Mouse (Mus musculus) stomach, embryonic 14.5 days (tissue): ENCODE measurements around the gene B4galt4. TPM values are rescaled to one million over a fixed set of nuclear protein-coding genes. Genes with fewer than 3 reads are reported as not detected.
"Not testable (repeated sequence)": the region's sequence is repeated elsewhere in the genome, so short reads cannot be mapped to it uniquely, and the experiment has no call there.

Experiments used
- ATAC-seq: fragments of 200-750 bp; cut with Nextera tagmentation; 2 replicates; pipeline ENCODE4 v1.8.0; 2017; ENCODE audit warnings: low read depth, moderate TSS enrichment; ENCODE audit not compliant: insufficient number of reproducible peaks, insufficient read depth, low FRiP score
- H3K27ac ChIP-seq: fragments of 300-500 bp; sonication (generic); 2 replicates; pipeline ENCODE4 v1.5.1; 2014; ENCODE audit warnings: mild to moderate bottlenecking, low read length, moderate library complexity, mixed read lengths
- H3K27me3 ChIP-seq: fragments of 300-500 bp; sonication (generic); 2 replicates; pipeline ENCODE4 v1.6.1; 2014; ENCODE audit warnings: low read length, control low read depth, mixed read lengths; ENCODE audit not compliant: control insufficient read depth, insufficient read depth
- H3K36me3 ChIP-seq: fragments of 300-500 bp; sonication (generic); 2 replicates; pipeline ENCODE4 v1.6.1; 2014; ENCODE audit warnings: mild to moderate bottlenecking, control low read depth, low read length, moderate library complexity, mixed read lengths; ENCODE audit not compliant: control insufficient read depth, insufficient read depth
- H3K4me1 ChIP-seq: fragments of 300-500 bp; sonication (generic); 2 replicates; pipeline ENCODE4 v1.6.1; 2014; ENCODE audit warnings: low read length, control low read depth, mixed read lengths; ENCODE audit not compliant: control insufficient read depth, insufficient read depth
- H3K4me2 ChIP-seq: fragments of 300-500 bp; sonication (generic); replicated peaks from 2 replicates; pipeline ENCODE4 v1.6.1; 2014; ENCODE audit warnings: low read depth, low read length, control low read depth
- H3K4me3 ChIP-seq: fragments of 300-500 bp; sonication (generic); 2 replicates; pipeline ENCODE4 v1.5.1; 2014; ENCODE audit warnings: low read depth, low read length, control low read depth
- H3K9ac ChIP-seq: fragments of 300-500 bp; sonication (generic); replicated peaks from 2 replicates; pipeline ENCODE4 v1.6.1; 2014; ENCODE audit warnings: low read depth, mild to moderate bottlenecking, control low read depth, low read length, moderate library complexity, mixed read lengths
- H3K9me3 ChIP-seq: fragments of 300-500 bp; sonication (generic); 2 replicates; pipeline ENCODE4 v1.6.1; 2016; ENCODE audit warnings: low read depth, low read length, control low read depth; ENCODE audit not compliant: control insufficient read depth
- WGBS: fragments of 180-500 bp; shearing (Covaris S2); extraction: QIAGEN DNeasy Blood & Tissue Kit; methylation state at CpG from one replicate; pipeline ENCODE4 v1.1.7; 2014; 5-methylcytosine and 5-hydroxymethylcytosine counted together
- polyA plus RNA-seq: library from polyadenylated mRNA; unstranded; fragments of >200 nt; fragmentation: Nextera tagmentation; extraction: Ambion mirVana; gene quantifications from 2 replicates; pipeline ENCODE4 v1.2.1, GENCODE M21; 2014

B4galt4 gene
- polyA plus RNA-seq, 1 experiment from 2014 or later = 25.1 TPM

- Histone ChIP-seq H3K4me1 (0 out of 2 replicates have a peak, but pooled peaks cover 1% of the 10 kb centered on the region), H3K9ac (no peak overlapping the region)
- WGBS = 64% methylated on average over 9 of the region's 9 CpGs
These were observed 36.4 kb upstream of the B4galt4 start for GRCm38 (mm10) chr16:38705531-38706281.

GRCm38 (mm10) chr16:38706782-38707181, 35.3 kb upstream of the B4galt4 start:
- no peak for ATAC-seq
- H3K27ac ChIP-seq = no peak overlapping the region
- no peak overlapping the region for H3K9ac ChIP-seq

More at GRCm38 (mm10) chr16:38705531-38706281, 36.4 kb upstream of the B4galt4 start:
- Histone ChIP-seq H3K36me3 (no peaks in the 10 kb centered on the region), H3K27me3 (no peaks in the 10 kb centered on the region), H3K9me3 (no peaks in the 10 kb centered on the region), H3K27ac (no peak overlapping the region), H3K4me3 (no peak overlapping the region), H3K4me2 (no peak overlapping the region)
- no peak for ATAC-seq

GRCm38 (mm10) chr16:38708962-38709520, 33.0 kb upstream of the B4galt4 start:
- Histone ChIP-seq H3K4me1 (no peaks in the 10 kb centered on the region), H3K4me2 (no peak overlapping the region), H3K27me3 (no peaks in the 10 kb centered on the region), H3K4me3 (no peak overlapping the region), H3K9me3 (no peaks in the 10 kb centered on the region), H3K9ac (no peak overlapping the region), H3K36me3 (no peaks in the 10 kb centered on the region), H3K27ac (no peak overlapping the region)
- ATAC-seq = no peak
- 62% methylated on average over 7 of the region's 7 CpGs for WGBS

More at GRCm38 (mm10) chr16:38706782-38707181, 35.3 kb upstream of the B4galt4 start:
- Histone ChIP-seq H3K27me3 (no peaks in the 10 kb centered on the region), H3K9me3 (no peaks in the 10 kb centered on the region), H3K36me3 (no peaks in the 10 kb centered on the region), H3K4me3 (no peak overlapping the region), H3K4me1 (no peaks in the 10 kb centered on the region), H3K4me2 (no peak overlapping the region)
- WGBS = 69% methylated on average over 7 of the region's 7 CpGs

- Histone ChIP-seq H3K27me3 (no peaks in the 10 kb centered on the region), H3K4me2 (peak overlapping the region; percentile 71), H3K27ac (no peak overlapping the region), H3K36me3 (no peaks in the 10 kb centered on the region), H3K9me3 (no peaks in the 10 kb centered on the region), H3K4me1 (no peaks in the 10 kb centered on the region), H3K4me3 (peak overlapping the region; percentile 61; the same call in 1 of the 2 replicates), H3K9ac (no peak overlapping the region)
- ATAC-seq = no peak
- 42% methylated on average over 4 of the region's 4 CpGs for WGBS
These were observed 30.8 kb upstream of the B4galt4 start for GRCm38 (mm10) chr16:38711245-38711644.

- Histone ChIP-seq H3K4me1 (no peaks in the 10 kb centered on the region), H3K27ac (peak overlapping the region; percentile 94; the same call in 1 of the 2 replicates), H3K36me3 (no peaks in the 10 kb centered on the region), H3K4me3 (peak overlapping the region; percentile 61), H3K9ac (peak overlapping the region; percentile 52), H3K27me3 (no peaks in the 10 kb centered on the region), H3K9me3 (no peaks in the 10 kb centered on the region), H3K4me2 (peak overlapping the region; percentile 71)
- ATAC-seq = no peak
- WGBS = 2% methylated on average over 12 of the region's 12 CpGs
These were observed 30.0 kb upstream of the B4galt4 start for GRCm38 (mm10) chr16:38712105-38712504.

GRCm38 (mm10) chr16:38712581-38713403, 29.3 kb upstream of the B4galt4 start, which contains the start of gene Arhgap31:
Arhgap31 (minus strand) TSS chr16:38713274.
- H3K4me1 ChIP-seq = no peaks in the 10 kb centered on the region
- H3K4me3 ChIP-seq = peak within 1 kb of the TSS; percentile 61
- H3K36me3 ChIP-seq = no peaks in the 10 kb centered on the region
- no peaks in the 10 kb centered on the region for H3K27me3 ChIP-seq
- H3K9me3 ChIP-seq = no peaks in the 10 kb centered on the region
- ATAC-seq = peak; percentile 90
- peak within 1 kb of the TSS; percentile 52 for H3K9ac ChIP-seq
- peak within 1 kb of the TSS; percentile 94 for H3K27ac ChIP-seq
- peak within 1 kb of the TSS; percentile 71 for H3K4me2 ChIP-seq
- WGBS = under 1% methylated on average over 74 of the region's 74 CpGs

- 13% methylated on average over 17 of the region's 17 CpGs for WGBS
- Histone ChIP-seq H3K4me2 (peak overlapping the region; percentile 71), H3K27ac (peak overlapping the region; percentile 94), H3K36me3 (no peaks in the 10 kb centered on the region), H3K27me3 (no peaks in the 10 kb centered on the region), H3K9ac (peak overlapping the region; percentile 52; the same call in 1 of the 2 replicates), H3K4me3 (peak overlapping the region; percentile 61), H3K9me3 (no peaks in the 10 kb centered on the region), H3K4me1 (no peaks in the 10 kb centered on the region)
- peak; percentile 60 for ATAC-seq
These were observed 28.4 kb upstream of the B4galt4 start for GRCm38 (mm10) chr16:38713404-38714258.

- ATAC-seq, H3K27ac ChIP-seq, H3K4me1 ChIP-seq, H3K9me3 ChIP-seq, H3K36me3 ChIP-seq, H3K27me3 ChIP-seq, H3K4me3 ChIP-seq, H3K9ac ChIP-seq: not testable (repeated sequence)
- WGBS = 47% methylated on average over 11 of the region's 12 CpGs
- peak overlapping the region; percentile 71 for H3K4me2 ChIP-seq
These were observed 27.9 kb upstream of the B4galt4 start for GRCm38 (mm10) chr16:38714259-38714526.
